Mouse (Mus musculus) heart, postnatal 10 days (tissue): ENCODE measurements around the gene Nxph3. TPM values are rescaled to one million over a fixed set of nuclear protein-coding genes. Genes with fewer than 3 reads are reported as not detected.

Experiments used
- DNase-seq, 2 experiments: peaks; one replicate each; pipeline ENCODE4 v3.0.0; 2021
- intact Hi-C: fragments of 180-260 bp; cut with DNase I; formaldehyde crosslinking; loops from one replicate; pipeline ENCODE4 v1.15.1; 2025
- total RNA-seq, 2 experiments: library from RNA; stranded (reverse); gene quantifications; 2 replicates each; pipeline ENCODE4 v1.2.3; 2021

Nxph3 gene
- total RNA-seq, 2 experiments from 2014 or later = 0.84 to 0.87 TPM

- DNase-seq = peak in 1 of 2 experiments; percentile 39
- intact Hi-C loops = no loop called here
These were observed 18.5 kb downstream of the Nxph3 start for GRCm38 (mm10) chr11:95495883-95496282.

DNA sequence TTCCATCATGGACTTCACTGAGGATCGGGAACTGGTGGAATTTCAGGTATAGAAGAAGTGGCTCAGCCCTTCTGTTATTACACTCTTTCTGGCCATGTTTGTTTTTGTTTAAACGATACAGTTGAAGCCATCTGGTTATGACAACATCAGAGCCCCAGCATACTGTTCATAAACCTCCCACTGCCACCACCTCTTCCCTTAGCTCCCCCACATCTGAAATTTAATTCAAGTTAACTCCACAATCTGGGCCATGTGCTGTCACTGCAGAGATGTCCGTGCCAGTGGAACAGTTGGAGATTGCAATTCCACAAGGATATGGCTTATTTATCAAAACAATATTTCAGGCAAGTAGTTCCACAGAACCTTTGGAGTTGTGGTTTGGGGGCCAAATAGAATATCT lies 20.0 kb downstream of the Nxph3 start:
- DNase-seq = no peak
- intact Hi-C loops = no loop called here

- intact Hi-C loops = no loop called here
- no peak for DNase-seq
These were observed 20.4 kb downstream of the Nxph3 start for GRCm38 (mm10) chr11:95493950-95494349.

- intact Hi-C loops = no loop called here
These were observed 21.4 kb downstream of the Nxph3 start for GRCm38 (mm10) chr11:95493010-95493409.

DNA sequence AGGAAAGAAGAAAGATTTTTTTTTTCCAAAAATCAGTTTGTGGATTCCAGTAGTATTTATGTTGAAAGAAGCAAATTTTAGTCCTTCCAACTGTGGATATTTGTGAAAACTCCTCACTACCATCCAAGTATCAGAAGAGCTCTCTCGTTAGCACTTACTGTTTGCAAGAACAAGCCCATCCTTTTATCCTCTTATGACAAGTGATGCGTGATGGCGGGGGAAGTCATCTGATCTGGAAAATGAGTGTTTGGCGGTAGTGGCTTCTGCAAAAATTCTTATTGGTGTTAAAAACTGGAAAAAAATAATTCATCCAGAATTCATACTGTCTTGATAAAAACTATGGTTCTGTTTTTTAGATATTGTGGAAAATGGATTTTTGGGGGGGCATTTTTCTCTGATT lies 22.1 kb downstream of the Nxph3 start:
- DNase-seq = no peak
- intact Hi-C loops = no loop called here

More at GRCm38 (mm10) chr11:95493010-95493409, 21.4 kb downstream of the Nxph3 start:
- DNase-seq = no peak

- DNase-seq = no peak
- intact Hi-C loops = no loop called here
These were observed 24.3 kb downstream of the Nxph3 start for GRCm38 (mm10) chr11:95490104-95490503.

- DNase-seq = no peak
- intact Hi-C loops = no loop called here
These were observed 27.1 kb downstream of the Nxph3 start for GRCm38 (mm10) chr11:95487237-95487636.

GRCm38 (mm10) chr11:95485634-95486033 lies 28.7 kb downstream of the Nxph3 start:
- no peak for DNase-seq
- intact Hi-C loops = no loop called here

DNA sequence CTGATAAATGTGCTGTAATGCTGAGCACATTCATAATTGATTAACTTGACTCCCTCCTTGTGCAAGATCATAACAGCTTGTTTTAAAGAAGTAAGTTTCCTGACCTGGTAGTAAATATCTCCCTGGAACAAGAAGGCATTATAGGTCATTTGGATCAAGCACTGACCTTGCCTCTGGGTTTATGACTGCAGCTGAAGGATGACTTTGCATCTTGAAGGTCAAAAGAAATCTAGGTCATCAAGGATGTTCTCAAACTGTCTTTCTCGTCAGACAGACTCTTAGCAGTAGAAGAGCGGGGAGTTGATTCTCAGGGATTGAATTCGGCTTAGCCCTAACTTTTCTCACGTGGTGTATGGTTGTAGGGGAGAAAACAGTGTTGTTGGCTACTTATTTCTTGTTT lies 33.7 kb downstream of the Nxph3 start:
- no peak for DNase-seq
- intact Hi-C loops = no loop called here

DNA sequence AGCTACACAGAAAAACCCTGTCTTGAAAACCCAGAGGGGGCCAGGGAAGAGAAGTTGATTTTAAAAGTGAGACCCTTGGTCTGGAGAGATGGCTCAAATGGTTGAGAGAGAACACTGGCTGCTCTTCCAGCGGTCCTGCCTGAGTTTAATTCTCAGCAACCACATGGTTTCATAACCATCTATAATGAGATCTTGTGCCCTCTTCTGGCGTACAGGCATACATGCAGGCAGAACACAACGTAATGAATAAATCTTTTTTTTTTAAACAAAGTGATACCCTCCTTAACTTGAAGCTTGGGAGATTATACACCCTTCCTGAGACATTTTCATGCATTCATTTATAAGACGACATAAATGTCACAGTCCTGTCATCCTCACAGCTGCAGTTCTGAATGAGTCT lies 34.9 kb downstream of the Nxph3 start:
- intact Hi-C loops = no loop called here
- DNase-seq = no peak

DNA sequence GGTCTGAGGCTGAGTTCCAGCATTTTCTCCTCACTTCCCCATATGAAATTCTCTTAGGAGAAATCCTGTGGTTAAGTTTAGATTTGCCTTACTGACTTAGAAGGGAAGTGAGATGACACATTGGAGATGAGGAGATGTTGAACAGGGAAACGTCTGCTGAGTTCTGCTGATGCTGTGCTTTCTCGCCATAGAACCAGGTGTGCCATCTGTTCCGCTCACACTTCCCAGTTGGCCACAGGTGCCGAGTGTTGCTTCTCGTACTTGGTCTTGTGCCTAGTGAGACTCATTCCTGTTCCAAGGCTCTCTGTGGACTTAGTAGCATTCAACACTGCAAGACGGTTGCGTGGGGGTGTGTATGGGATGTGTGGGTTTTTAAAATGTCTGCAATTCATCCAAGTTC lies 38.0 kb downstream of the Nxph3 start:
- no peak for DNase-seq
- intact Hi-C loops = no loop called here

DNA sequence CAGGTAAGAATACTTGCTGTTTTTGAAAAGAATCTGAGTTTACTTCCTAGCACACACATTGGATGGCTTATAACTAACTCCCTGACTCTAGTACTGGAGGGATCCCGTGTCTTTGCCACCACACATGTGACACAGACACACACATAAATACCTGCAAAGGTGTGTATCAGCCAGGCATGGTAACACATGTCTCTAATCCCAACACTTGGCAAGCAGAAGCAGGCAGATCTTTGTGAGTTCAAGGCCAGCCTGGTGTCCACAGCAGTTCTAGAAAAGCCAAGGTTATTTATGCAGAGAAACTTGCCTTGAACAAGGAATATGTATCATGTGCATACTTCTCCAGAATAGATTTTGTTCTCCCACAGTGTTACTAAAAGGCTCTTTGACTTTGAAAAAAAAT lies 40.9 kb downstream of the Nxph3 start:
- intact Hi-C loops = no loop called here
- DNase-seq = no peak

GRCm38 (mm10) chr11:95472942-95473341 lies 41.4 kb downstream of the Nxph3 start:
- intact Hi-C loops = no loop called here
- DNase-seq = peak in 1 of 2 experiments; percentile 52

- intact Hi-C loops = no loop called here
- DNase-seq = no peak
These were observed 46.6 kb downstream of the Nxph3 start for GRCm38 (mm10) chr11:95467731-95468130.

DNA sequence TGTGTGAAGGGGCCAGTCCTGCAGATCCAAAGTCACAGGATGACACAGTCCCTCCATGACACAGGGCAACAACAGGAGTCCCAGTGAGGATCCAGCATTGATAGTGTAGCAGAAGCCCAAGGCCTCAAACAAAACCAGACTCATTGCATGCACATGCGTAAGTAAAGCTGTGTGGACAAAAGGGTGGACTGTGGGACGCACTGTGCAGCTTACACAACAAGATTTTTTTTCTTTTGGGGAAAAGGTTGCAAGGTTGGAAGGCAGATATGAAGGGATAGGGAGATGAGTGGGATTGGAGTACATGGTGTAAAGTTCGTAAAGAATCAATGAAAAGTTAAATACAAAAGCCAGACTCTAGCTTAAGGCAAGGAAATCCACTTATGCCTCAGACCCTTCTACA lies 52.2 kb downstream of the Nxph3 start:
- DNase-seq = no peak
- intact Hi-C loops = no loop called here

GRCm38 (mm10) chr11:95460872-95461271 lies 53.5 kb downstream of the Nxph3 start:
- intact Hi-C loops = no loop called here
- DNase-seq = no peak

Other genes with a start within 250 kb of the Nxph3 start
- gene Kat7, start 204.3 kb downstream of the Nxph3 start, total RNA-seq = 10 to 100 TPM; 45.1 to 51.1 TPM
- gene Fam117a, start 177.6 kb downstream of the Nxph3 start, total RNA-seq = 10 to 100 TPM in 1 of 2 experiments, 1 to 10 TPM in 1; 9.1 to 14.0 TPM
- 10 to 100 TPM; 51.0 to 52.8 TPM for gene Slc35b1, start 129.9 kb downstream of the Nxph3 start, total RNA-seq
- gene Spop, start 100.5 kb downstream of the Nxph3 start, total RNA-seq = 100 to 1,000 TPM; 132 to 136 TPM
- 1 to 10 TPM; 2.7 to 4.4 TPM for gene Ngfr, start 73.2 kb upstream of the Nxph3 start, total RNA-seq
- 100 to 1,000 TPM; 337 to 343 TPM for gene Phb, start 152.4 kb upstream of the Nxph3 start, total RNA-seq
- 10 to 100 TPM; 48.9 to 52.2 TPM for gene Zfp652, start 198.1 kb upstream of the Nxph3 start, total RNA-seq
- under 1 TPM; 0.47 to 0.79 TPM for gene B130006D01Rik, start 209.0 kb upstream of the Nxph3 start, total RNA-seq